Mouse (Mus musculus) yolk sac, embryonic 10.5 days (tissue): ENCODE data around the gene Vps37b.
"Not testable (repeated sequence)": the region's sequence is repeated elsewhere in the genome, so short reads cannot be mapped to it uniquely, and the experiment has no call there.

ENCODE experiments used
- DNase-seq: peaks from one replicate; pipeline ENCODE4 v3.0.0-alpha.2; 2017; ENCODE audit warnings: low spot score

Gene Vps37b

GRCm38 (mm10) chr5:124032001-124032508 is at the start of gene Vps37b:
TSS of gene Vps37b (minus strand) at chr5:124032270.
- DNase-seq: peak; percentile 87

GRCm38 (mm10) chr5:124079880-124080279 is 47.8 kb upstream of the Vps37b start:
- no peak for DNase-seq

GRCm38 (mm10) chr5:124078794-124079416 is 46.8 kb upstream of the Vps37b start:
- no peak for DNase-seq

- DNase-seq: no peak
Observed at GRCm38 (mm10) chr5:124077856-124078460, 45.9 kb upstream of the Vps37b start.

GRCm38 (mm10) chr5:124077241-124077640 is 45.2 kb upstream of the Vps37b start:
- DNase-seq: no peak

- peak; percentile 76 for DNase-seq
Observed at GRCm38 (mm10) chr5:124076559-124076958, 44.5 kb upstream of the Vps37b start.

- no peak for DNase-seq
Observed at GRCm38 (mm10) chr5:124075716-124076115, 43.6 kb upstream of the Vps37b start.

- no peak for DNase-seq
Observed at GRCm38 (mm10) chr5:124074845-124075307, 42.8 kb upstream of the Vps37b start.

GRCm38 (mm10) chr5:124073682-124074081 is 41.6 kb upstream of the Vps37b start:
- DNase-seq: no peak

- DNase-seq: no peak
Observed at GRCm38 (mm10) chr5:124069657-124070056, 37.6 kb upstream of the Vps37b start.

GRCm38 (mm10) chr5:124062037-124062824 is 30.2 kb upstream of the Vps37b start:
- no peak for DNase-seq

GRCm38 (mm10) chr5:124059677-124060076 is 27.6 kb upstream of the Vps37b start:
- DNase-seq: no peak

- no peak for DNase-seq
Observed at GRCm38 (mm10) chr5:124058749-124059148, 26.7 kb upstream of the Vps37b start.

GRCm38 (mm10) chr5:124056956-124057355 is 24.9 kb upstream of the Vps37b start:
- DNase-seq: no peak

- no peak for DNase-seq
Observed at GRCm38 (mm10) chr5:124056219-124056618, 24.1 kb upstream of the Vps37b start.

- not testable (repeated sequence) for DNase-seq
Observed at GRCm38 (mm10) chr5:124052641-124053040, 20.6 kb upstream of the Vps37b start.

- DNase-seq: peak; percentile 53
Observed at GRCm38 (mm10) chr5:124051899-124052491, 19.9 kb upstream of the Vps37b start.

GRCm38 (mm10) chr5:124050095-124051050 is 18.3 kb upstream of the Vps37b start:
- DNase-seq: peak; percentile 72

GRCm38 (mm10) chr5:124049249-124050045 is 17.4 kb upstream of the Vps37b start:
- no peak for DNase-seq

GRCm38 (mm10) chr5:124046741-124047401 is 14.8 kb upstream of the Vps37b start:
- DNase-seq: no peak
